Comparison of ENCODE assay signal across 8 mouse cellular contexts in the genomic region with DNA sequence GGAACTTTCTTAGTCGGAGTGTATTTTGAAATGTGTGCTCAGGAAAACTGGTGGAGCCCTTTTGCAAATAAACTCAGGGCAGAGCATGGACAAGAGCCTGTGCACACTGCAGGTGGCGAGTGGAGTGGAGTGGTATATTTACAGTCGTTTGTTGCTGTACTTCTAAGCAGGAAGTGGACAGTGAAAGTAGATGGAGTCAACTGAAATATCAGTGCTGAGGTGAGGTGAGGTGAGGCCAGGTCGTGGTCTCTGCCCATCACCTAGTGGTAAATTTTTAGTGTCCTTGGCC. TPM values are rescaled to one million over a fixed set of nuclear protein-coding genes. Genes with fewer than 3 reads are reported as not detected.
DNase-seq lines count a peak whose midpoint lies in the region; ATAC-seq and TF ChIP-seq lines count a peak whose summit lies in the region.

No protein-coding gene starts in this region.

- no peak for TF ChIP-seq POLR2A in MEL (IDR thresholded peaks at IDR 0.05; ENCODE audit: control insufficient read depth in 1 of 2, insufficient read depth in 1 of 2, low read depth in 1 of 2, low read length in 2 of 2, poor library complexity in 1 of 2)

- peak overlapping the region; percentile 70 for H3K4me2 ChIP-seq in heart, postnatal 0 days (ENCODE audit: low read depth, low read length)
- H3K4me2 ChIP-seq in hindbrain, postnatal 0 days (ENCODE audit: low read depth, low read length), result peak overlapping the region; percentile 65
- peak overlapping the region; percentile 94 for H3K4me2 ChIP-seq in midbrain, embryonic 15.5 days

- peaks cover 69% of the 10 kb centered on the region for H3K79me2 ChIP-seq in MEL (ENCODE audit: control insufficient read depth, insufficient read depth, low read length, poor library complexity)

- peak overlapping the region; percentile 86 for H3K9ac ChIP-seq in heart, postnatal 0 days (replicated peaks; ENCODE audit: low read depth, low read length)
- H3K9ac ChIP-seq in MEL (ENCODE audit: control insufficient read depth, low read depth, low read length, poor library complexity, severe bottlenecking), result peak overlapping the region; percentile 98
- 0 out of 2 replicates have a peak overlapping the region, but pooled peaks have one; percentile 91 for H3K9ac ChIP-seq in hindbrain, postnatal 0 days (replicated peaks; ENCODE audit: low read length)
- H3K9ac ChIP-seq in midbrain, embryonic 15.5 days, result peak overlapping the region; percentile 68; the same call in 1 of the 2 replicates

- no peak for DNase-seq in heart, postnatal 0 days (ENCODE audit: low spot score)
- no peak for DNase-seq in heart, adult 9 months (ENCODE audit: low spot score in 2 of 2)
- DNase-seq in MEL (ENCODE audit: low read depth, low spot score), result no peak
- DNase-seq in hindbrain, postnatal 0 days (ENCODE audit: low spot score), result no peak
- no peak for DNase-seq in adipocyte (ENCODE audit: low spot score)
- no peak for DNase-seq in adrenal gland, adult (ENCODE audit: inconsistent age in 2 of 2, low spot score in 1 of 2)

- H3K36me3 ChIP-seq in heart, postnatal 0 days (replicated peaks; ENCODE audit: control insufficient read depth, insufficient read depth, low read length), result 0 out of 2 replicates have a peak, but pooled peaks cover 5% of the 10 kb centered on the region
- peaks cover 17 to 24% of the 10 kb centered on the region in 2 experiments for H3K36me3 ChIP-seq in MEL (ENCODE audit: control insufficient read depth in 1 of 2, insufficient read depth in 2 of 2, low read length in 2 of 2)
- no peaks in the 10 kb centered on the region for H3K36me3 ChIP-seq in hindbrain, postnatal 0 days (ENCODE audit: insufficient read depth, low read length)
- H3K36me3 ChIP-seq in midbrain, embryonic 15.5 days (replicated peaks), result no peaks in the 10 kb centered on the region

- TF ChIP-seq EP300 in heart, postnatal 0 days (IDR thresholded peaks at IDR 0.05; ENCODE audit: low read depth), result no peak
- TF ChIP-seq EP300 in MEL (IDR thresholded peaks at IDR 0.05; ENCODE audit: low read depth in 1 of 2, low read length in 2 of 2), result no peak

- H3K27ac ChIP-seq in heart, postnatal 0 days (ENCODE audit: low read depth), result peak overlapping the region; percentile 4; the same call in 1 of the 2 replicates
- H3K27ac ChIP-seq in MEL (ENCODE audit: control insufficient read depth, low read depth, low read length), result 0 out of 2 replicates have a peak overlapping the region, but pooled peaks have one; percentile 29
- H3K27ac ChIP-seq in hindbrain, postnatal 0 days, result no peak overlapping the region
- H3K27ac ChIP-seq in midbrain, embryonic 15.5 days, result no peak overlapping the region

- H3K4me3 ChIP-seq in heart, postnatal 0 days (ENCODE audit: low read depth, low read length), result peak overlapping the region; percentile 93
- H3K4me3 ChIP-seq in MEL (ENCODE audit: control insufficient read depth in 1 of 2, insufficient read depth in 1 of 2, low read depth in 2 of 2, low read length in 2 of 2), result peak overlapping the region; percentile 100
- H3K4me3 ChIP-seq in hindbrain, postnatal 0 days (ENCODE audit: low read length), result peak overlapping the region; percentile 86
- H3K4me3 ChIP-seq in midbrain, embryonic 15.5 days, result peak overlapping the region; percentile 90

- no peak for TF ChIP-seq RAD21 in MEL (IDR thresholded peaks at IDR 0.05; ENCODE audit: low read depth, low read length)

- ATAC-seq in heart, postnatal 0 days (ENCODE audit: insufficient read depth, low read depth), result no peak
- ATAC-seq in hindbrain, postnatal 0 days, result no peak
- ATAC-seq in midbrain, embryonic 15.5 days (replicated peaks), result no peak
- no peak for ATAC-seq in megakaryocyte-erythroid progenitor cell, adult 5-6 weeks (replicated peaks; ENCODE audit: low FRiP score, low TSS enrichment, poor library complexity, severe bottlenecking)

- no peak for TF ChIP-seq CTCF in heart, postnatal 0 days (IDR thresholded peaks at IDR 0.05; ENCODE audit: low read depth)
- no peak for TF ChIP-seq CTCF in MEL (IDR thresholded peaks at IDR 0.05 in 2 of 3, conservative IDR thresholded peaks at IDR 0.05 in 1 of 3; ENCODE audit: control insufficient read depth in 1 of 3, insufficient read depth in 1 of 3, low read depth in 2 of 3, low read length in 3 of 3, poor library complexity in 1 of 3, severe bottlenecking in 1 of 3)
- TF ChIP-seq CTCF in hindbrain, postnatal 0 days (IDR thresholded peaks at IDR 0.05; ENCODE audit: low read depth), result no peak

- no peaks in the 10 kb centered on the region for H3K27me3 ChIP-seq in heart, postnatal 0 days (ENCODE audit: control insufficient read depth, insufficient read depth, low read length)
- H3K27me3 ChIP-seq in MEL (ENCODE audit: control insufficient read depth in 1 of 2, insufficient read depth in 2 of 2, low read length in 2 of 2), result no peaks in the 10 kb centered on the region
- H3K27me3 ChIP-seq in hindbrain, postnatal 0 days (ENCODE audit: insufficient read depth, low read length), result no peaks in the 10 kb centered on the region
- no peaks in the 10 kb centered on the region for H3K27me3 ChIP-seq in midbrain, embryonic 15.5 days (replicated peaks)

- no peaks in the 10 kb centered on the region for H3K9me3 ChIP-seq in heart, postnatal 0 days (replicated peaks; ENCODE audit: control insufficient read depth, low read length)
- no peaks in the 10 kb centered on the region for H3K9me3 ChIP-seq in MEL (replicated peaks; ENCODE audit: insufficient read depth, low read length)
- H3K9me3 ChIP-seq in hindbrain, postnatal 0 days (ENCODE audit: low read length), result no peaks in the 10 kb centered on the region
- no peaks in the 10 kb centered on the region for H3K9me3 ChIP-seq in midbrain, embryonic 15.5 days

- WGBS in heart, postnatal 0 days, result 2% methylated on average over 4 of the region's 4 CpGs
- WGBS in hindbrain, postnatal 0 days, result 12% methylated on average over 4 of the region's 4 CpGs
- 8% methylated on average over 4 of the region's 4 CpGs for WGBS in midbrain, embryonic 15.5 days

- peaks cover 29% of the 10 kb centered on the region for H3K4me1 ChIP-seq in heart, postnatal 0 days (ENCODE audit: control insufficient read depth, insufficient read depth)
- H3K4me1 ChIP-seq in MEL (ENCODE audit: control insufficient read depth in 1 of 2, insufficient read depth in 2 of 2, low read length in 2 of 2), result peaks cover 3 to 19% of the 10 kb centered on the region in 2 experiments
- H3K4me1 ChIP-seq in hindbrain, postnatal 0 days (ENCODE audit: insufficient read depth, low read length), result peaks cover 30% of the 10 kb centered on the region
- H3K4me1 ChIP-seq in midbrain, embryonic 15.5 days, result peaks cover 70% of the 10 kb centered on the region

TF ChIP-seq in MEL, 35 proteins besides CTCF, POLR2A, EP300 and RAD21:
- TF ChIP-seq MAFK (IDR thresholded peaks at IDR 0.05; ENCODE audit: borderline replicate concordance, low read depth, low read length) (no peak), KAT2A (conservative IDR thresholded peaks at IDR 0.05; ENCODE audit: low read depth, low read length) (no peak), USF2 (IDR thresholded peaks at IDR 0.05; ENCODE audit: borderline replicate concordance in 1 of 2, insufficient read depth in 1 of 2, low read depth in 1 of 2, low read length in 2 of 2) (no peak)
TF ChIP-seq in MEL: peak in this region for 0.

RNA-seq across cellular contexts. Expression of gene Ctnnb1, which starts 6.6 kb away (rescaled TPM):
- 720 and 857 TPM in 2 replicates for total RNA-seq in heart, postnatal 0 days (2014; rRNA removed; ENCODE audit: low replicate concordance)
- polyA plus RNA-seq in heart, postnatal 0 days (2015; fragmentation: Nextera tagmentation; extraction: Ambion mirVana), result 203 and 214 TPM in 2 replicates
- total RNA-seq in MEL (2012; rRNA removed), result 269 and 302 TPM in 2 replicates
- polyA plus RNA-seq in MEL (2012; ENCODE audit: insufficient read depth in 1 of 2, insufficient read length in 2 of 2, low read depth in 1 of 2, low replicate concordance in 2 of 2, missing spikeins in 1 of 2), result 100 to 1,000 TPM; 377 to 701 TPM
- 861 and 986 TPM in 2 replicates for total RNA-seq in hindbrain, postnatal 0 days (2014; rRNA removed)
- 287 and 288 TPM in 2 replicates for polyA plus RNA-seq in hindbrain, postnatal 0 days (2015; fragmentation: Nextera tagmentation; extraction: Ambion mirVana)
- polyA plus RNA-seq in midbrain, embryonic 15.5 days (2015; fragmentation: Nextera tagmentation; extraction: Ambion mirVana), result 517 and 532 TPM in 2 replicates
- total RNA-seq in megakaryocyte-erythroid progenitor cell, adult 5-6 weeks (2014; fragmentation: Nextera tagmentation), result 290 and 302 TPM in 2 replicates
- 475 and 509 TPM in 2 replicates for total RNA-seq in megakaryocyte-erythroid progenitor cell, adult 5-6 weeks (2017)

Comparison
In these comparisons a context has a peak if more than half of its experiments do, and no peak if none do; other contexts are left out.
1. H3K27ac ChIP-seq: peak in heart, postnatal 0 days (single experiment) and MEL (single experiment); none in hindbrain, postnatal 0 days (single experiment) and midbrain, embryonic 15.5 days (single experiment).
2. Peak in every context shown above with its lines, with median percentiles within 50 percentile points of each other: H3K4me2 ChIP-seq, H3K4me3 ChIP-seq and H3K9ac ChIP-seq.